Mouse (Mus musculus) Muller cell, postnatal 12 days (primary cell): ENCODE measurements at regions not wholly inside any gene's neighbourhood (a gene's known extent, or its start where the extent isn't known, plus 50 kb on each side); places are given as distances from the start of the nearest gene placed in this dataset.

Experiments
- DNase-seq: peaks from one replicate; pipeline ENCODE4 v3.0.0-alpha.2; 2015; ENCODE audit errors: inconsistent ontology term

DNA sequence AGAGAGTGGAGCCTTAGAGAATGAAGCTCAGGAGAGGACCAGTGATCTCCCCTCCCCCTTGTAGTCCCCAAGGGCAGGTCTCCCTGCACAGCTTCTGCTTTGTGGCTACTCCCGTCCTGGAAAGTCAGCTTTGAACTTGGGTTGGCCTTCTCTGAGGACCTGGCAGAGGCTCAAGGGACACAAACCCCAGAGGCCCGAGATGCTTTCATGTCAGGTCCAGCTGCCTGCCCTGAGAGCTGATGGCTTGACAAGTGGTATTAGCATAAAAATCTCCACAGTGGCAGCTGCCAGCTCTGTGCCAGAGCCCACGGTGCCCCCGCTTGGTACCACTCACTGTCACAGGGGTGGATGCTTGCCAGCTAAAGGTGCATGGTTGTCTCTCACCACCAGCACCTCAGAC, 173.8 kb upstream of the Gm4791 start:
- peak; percentile 41 for DNase-seq

DNA sequence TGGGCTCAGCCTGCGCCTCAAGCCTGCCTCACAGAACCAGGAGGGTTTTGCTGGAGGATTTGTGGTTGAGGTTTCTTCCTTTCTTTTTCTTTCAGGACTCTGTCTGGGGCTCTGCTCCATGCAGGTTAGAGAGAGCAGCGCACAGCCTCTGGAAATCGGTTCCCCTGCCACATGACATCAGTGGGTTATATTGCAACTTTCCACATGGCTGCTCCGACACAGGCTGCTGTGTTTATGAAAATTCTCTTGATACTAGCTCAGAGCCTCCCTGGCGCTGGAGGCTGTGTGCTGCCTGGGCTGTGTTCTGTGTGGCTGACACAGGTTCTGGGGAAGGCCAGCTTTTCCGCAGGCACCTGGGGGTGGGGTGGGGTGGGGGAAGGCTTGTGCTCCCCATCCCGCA, 178.7 kb upstream of the Gm4791 start:
- peak; percentile 16 for DNase-seq

DNA sequence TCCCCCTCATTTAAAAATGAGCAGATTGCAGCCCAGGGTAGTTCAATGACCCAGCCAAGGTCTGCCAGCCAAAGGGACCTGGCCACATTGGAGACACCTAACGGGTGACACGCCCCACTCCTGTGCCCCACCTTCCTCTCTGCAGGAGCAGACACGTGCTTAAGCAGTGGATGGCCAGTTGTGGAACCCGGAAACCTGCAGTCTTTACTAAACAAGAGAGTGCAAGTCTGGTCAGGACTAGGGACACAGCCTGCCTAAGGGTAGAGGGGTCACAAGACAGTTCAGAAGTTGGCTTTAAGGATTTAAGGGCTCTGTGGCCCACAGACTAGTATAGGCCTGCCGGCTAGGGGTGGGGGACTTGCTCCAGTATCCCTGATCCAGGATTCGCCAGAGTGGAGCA, 179.2 kb upstream of the Gm4791 start:
- DNase-seq: no peak

DNA sequence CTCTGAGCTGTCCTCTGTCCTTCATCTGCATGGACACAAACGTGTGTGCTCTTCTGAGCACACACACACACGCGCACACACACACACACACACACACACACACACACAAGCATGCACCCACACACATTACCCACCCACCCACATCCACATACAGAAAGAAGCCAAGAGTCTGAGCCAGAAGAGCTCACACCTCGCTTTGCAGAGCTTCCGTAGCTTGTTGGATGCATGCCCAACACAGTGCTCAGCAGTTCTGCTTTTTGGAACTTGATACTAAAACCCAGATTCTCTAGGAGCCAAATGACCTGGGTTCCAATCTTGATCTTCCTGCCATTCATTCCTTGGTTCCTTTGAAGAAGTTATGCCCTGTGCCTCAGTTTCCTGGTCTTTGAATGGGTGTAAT, 182.4 kb upstream of the Gm4791 start:
- DNase-seq: no peak

DNA sequence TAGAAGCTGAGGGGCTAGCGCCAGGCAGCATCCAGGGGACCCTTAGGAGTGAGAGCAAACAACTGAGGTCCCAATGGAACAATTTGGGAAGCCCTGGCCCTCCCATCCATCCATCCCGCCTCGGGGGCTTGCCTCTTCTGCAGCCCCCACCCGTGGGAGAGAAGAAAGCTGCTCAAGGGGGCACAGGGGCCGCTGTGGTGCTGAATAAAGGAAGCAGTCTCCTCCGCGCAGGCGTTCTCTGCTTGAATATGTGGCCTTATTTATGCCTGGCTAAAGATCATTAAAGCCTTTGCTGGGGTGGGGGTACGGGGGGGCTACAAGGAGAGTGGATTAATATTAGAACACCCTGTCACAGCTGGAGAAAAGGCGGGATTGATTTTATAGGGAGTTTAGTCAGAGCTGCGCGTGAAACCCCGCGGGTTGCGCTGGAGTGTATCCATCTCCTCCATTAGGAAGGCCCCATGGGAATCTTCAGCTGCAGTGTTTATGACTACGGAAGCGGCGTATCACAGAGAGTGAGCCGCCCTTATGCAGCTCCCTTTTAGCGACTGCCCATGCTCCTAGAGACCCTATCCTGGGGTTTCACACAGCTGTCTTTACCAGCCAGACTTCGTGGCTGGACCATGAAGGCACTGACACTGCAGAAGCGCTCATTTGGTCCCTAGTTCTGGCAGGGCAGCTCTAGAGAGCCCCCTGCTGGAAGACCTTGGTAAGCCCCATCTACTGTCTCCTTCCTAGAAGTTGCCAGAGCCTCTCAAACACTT, 183.9 kb upstream of the Gm4791 start:
- DNase-seq: peak; percentile 58

DNA sequence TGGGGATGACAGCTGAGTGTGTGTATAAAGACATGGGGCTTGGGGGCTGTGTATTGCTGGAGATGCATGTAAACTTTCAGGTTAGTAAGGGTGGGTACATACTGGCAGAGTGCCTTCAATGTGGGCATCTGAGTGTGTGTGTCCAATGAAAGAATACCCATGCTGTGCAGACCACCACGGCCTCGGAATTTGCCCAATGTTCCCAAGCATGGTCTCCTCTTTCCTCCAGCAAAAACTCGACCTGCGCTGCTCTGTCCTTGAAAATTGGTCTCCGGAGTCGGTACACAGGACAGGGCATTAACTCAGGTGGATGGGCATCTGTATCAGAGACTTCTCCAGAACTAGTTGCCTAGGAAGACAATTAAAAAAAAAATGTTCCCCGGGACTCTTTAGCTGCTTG, 188.3 kb upstream of the Gm4791 start:
- DNase-seq: no peak

DNA sequence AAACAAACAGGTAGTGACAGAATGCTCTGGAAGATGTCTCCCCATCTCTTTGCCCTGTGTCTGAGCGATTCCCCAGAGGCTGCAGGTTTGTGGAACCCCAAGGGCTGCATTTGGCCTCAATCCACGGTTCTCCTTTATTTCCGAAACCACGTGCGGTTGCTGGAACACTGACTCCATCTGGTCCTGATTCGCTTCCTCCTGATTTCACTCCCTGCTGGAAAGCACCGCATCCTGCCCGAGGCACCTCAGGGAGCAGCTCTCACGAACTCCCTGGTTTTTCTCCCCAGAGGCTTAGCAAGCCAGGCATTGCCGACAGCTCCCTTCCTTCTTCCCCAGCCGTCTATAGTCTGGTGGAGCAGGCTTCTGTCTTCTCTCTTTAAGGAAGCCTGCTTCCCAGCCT, 203.1 kb upstream of the Gm4791 start:
- DNase-seq: no peak

DNA sequence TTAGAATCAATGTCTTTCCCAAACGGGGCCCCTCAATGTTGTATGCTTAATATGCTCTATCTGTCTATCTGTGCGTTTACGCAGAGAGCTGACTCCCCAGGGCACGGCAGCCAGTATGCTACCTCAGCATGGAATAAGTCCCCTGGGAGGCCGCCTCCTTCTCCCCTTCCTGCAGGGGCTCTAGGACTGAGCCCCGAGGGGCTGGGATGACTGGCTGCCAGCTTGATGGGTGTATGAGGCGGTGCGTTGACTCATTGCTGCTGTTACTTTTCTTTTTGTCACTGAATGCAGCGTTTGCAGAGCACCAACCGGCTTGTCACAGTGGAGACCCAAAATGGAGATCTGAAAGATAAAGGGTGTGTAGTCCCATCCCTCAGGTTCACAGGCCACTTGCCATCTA, 209.5 kb upstream of the Gm4791 start:
- no peak for DNase-seq

DNA sequence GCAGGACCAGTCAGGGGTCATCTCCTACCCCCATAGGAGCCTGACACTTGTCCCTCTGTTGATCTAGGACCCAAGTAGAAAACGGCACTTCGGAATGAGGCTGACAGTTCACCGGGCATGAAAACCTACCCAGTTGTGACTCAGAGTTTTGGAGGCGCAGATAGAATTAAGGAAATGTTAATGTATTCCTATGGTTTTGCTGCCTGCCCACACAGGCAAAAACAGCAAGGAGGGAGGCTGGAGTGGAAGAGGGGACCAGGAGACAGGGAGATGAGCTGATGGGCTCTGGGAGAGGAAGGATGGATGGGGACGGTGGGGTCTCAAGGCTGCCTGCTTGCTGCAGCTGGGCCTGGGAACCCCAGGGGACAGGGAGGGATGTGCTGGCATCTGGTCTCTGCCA, 210.1 kb upstream of the Gm4791 start:
- no peak for DNase-seq

DNA sequence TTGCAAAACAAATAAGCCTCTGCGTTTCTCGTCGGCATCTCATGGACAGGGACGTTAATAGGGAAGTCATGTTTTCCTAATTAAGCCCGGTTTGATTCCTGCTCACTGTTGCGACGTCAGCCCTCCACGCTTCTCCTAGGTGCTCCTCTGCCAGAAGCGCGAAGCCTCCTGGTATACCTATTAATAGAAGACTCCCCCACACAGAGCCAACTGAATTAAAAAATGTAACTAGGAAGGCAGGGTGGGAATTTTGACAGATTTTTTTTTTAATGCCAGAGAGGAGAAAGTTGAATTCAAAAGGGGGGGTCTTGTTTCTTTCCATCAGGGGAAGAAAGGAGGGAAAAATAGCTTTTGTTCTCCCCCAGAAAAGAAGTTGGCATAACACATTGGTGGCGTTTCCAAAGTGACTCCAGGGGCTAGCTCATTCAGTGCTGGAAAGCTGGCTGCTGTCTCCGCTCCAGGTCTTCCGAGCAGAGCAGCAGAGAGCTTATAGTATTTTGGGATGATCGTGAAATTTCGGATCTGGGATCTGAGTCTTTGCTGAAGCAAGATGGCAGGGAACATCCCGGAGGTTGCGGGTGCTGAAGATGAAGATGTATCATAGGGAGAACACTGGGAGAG, 214.1 kb upstream of the Gm4791 start:
- no peak for DNase-seq

DNA sequence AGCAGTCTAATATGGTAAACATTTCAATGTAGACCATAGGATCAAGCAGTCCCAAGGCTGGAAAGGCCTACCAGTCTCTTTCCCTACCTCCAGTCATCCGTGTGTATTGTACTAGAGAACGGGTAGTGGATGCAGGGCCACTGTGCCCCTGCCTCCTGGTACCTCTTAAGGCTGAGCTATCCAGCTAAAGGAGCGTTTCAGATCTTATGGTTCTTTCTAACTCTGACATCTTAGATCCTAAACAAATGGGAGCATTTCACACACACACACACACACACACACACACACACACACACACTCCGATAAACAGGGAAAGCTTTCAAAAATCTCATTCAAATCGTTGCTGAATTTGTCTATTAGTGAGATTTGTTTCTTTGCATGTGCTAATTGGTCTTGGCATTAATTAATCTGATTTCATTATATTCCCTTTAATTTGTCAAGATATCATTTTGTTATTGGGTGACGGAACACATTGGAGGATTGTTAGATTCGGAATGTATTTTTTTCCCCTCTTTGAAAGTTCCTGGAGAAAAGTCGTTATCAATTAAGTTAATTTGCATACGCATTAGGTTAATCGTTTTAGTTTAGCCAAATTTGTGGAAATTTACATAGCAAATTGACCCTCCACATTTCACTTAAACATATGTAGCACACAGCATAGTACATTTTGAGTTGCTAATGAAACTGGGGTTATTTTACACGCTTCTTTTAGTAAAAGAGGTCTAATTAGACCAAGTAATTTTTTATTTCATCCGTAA, 214.8 kb upstream of the Gm4791 start:
- peak; percentile 6 for DNase-seq

DNA sequence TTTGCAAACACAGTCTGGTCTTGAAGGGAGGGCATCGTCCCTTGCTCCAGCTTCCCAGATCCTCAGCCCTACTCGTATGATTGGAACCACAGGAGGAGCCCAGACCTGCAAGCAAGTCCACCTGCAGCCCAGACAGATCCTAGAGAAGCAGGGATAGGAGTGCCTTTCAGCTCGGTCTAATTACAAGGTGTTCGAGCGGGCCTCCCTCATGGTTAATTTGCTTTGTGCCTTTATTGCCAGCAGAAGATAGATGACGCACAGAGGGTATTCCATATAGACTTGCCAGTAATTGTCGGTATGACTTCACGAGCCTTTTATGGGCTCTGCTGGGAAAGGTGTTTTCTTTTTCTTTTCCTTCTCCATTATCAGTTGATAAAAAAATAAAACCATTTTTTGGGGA, 216.9 kb upstream of the Gm4791 start:
- DNase-seq: no peak

DNA sequence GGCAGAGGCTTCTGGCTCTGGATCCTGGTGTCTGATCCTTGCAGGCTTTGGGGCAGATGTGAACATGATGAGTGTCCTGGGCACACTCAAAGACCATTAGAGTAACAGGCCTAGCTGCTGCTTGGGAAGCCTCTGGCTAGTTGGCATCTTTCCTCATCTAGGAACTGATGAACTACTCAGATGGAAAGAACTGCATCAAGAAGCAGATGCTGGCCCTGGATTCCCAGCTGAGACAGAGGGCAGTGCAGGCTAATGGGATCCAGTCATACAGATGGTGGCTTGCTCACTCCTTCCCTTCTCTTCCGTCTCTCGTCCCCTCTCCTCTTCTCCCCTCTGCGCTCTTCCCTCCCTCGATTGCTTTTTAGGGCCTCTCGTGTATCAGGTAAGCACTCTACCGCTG, 219.8 kb upstream of the Gm4791 start:
- no peak for DNase-seq

DNA sequence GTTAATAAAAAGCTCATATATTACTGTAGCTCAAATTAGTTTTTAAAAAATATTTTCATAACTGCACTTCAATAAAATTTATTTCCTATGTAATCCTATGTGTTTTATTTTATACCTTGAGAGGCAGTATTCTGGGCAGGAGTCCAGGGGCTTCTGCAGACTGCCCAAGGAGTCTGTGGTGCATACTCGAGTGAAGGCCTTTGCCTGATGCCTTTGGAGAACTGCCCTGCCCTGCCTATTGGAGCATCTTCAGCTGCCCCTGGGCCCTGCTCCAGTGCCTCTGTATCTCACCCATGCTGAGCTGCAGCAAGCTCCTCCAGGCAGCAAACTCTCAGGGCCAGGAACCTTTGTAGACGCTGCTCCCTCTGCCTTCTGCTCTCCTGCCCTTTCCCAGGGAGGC, 223.7 kb upstream of the Gm4791 start:
- no peak for DNase-seq

DNA sequence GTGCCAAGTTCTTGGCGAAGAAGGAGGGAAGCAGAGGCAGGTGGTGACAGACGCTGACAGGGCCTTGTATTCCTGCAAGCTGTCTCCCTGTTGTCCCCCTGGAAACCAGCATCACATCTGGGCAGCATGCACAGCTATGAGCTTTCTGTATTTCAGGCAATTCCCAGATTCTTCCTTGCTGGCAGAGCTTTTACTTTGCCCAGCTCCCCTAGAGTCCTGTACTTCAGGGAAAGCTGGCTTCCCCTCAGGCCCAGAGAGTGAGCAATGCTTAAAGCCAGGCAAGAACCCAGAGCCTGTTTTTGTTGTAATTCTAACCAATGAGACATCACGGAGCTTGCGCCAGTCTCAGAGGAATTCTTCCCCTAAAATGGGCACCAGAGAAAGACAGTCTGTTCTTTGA, 238.3 kb upstream of the Gm4791 start:
- no peak for DNase-seq

DNA sequence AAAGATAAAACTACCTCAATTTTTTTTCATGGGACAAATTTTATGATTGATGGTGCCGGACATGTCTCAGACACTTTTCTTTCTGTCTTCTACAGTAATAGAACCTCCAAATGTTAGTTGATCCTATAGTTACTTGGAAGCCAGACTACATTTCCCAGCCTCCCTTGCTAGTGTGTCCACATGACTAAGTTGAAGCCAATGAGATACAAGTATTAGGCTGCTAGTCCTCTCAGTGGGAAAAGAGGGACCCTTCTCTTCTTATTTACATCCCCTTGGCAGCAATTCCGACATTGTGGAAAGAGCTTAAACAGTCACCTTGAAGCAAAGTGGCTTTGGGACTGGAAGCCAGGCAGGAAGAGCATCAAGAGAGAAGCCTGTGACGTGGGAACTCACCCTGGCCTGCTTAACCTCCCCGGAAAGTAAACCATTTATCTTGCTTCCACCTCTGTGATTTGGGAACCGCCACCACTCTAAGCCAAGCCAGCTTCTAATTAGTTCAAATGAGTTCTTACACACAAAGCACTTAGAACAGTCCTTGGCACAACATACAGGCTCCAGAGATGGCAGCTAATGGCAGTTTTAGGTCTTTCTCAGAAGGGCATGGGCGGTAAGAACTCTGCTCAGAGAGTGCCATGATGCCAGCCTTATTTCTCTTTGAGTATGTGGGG, 241.4 kb upstream of the Gm4791 start:
- DNase-seq: peak; percentile 61

DNA sequence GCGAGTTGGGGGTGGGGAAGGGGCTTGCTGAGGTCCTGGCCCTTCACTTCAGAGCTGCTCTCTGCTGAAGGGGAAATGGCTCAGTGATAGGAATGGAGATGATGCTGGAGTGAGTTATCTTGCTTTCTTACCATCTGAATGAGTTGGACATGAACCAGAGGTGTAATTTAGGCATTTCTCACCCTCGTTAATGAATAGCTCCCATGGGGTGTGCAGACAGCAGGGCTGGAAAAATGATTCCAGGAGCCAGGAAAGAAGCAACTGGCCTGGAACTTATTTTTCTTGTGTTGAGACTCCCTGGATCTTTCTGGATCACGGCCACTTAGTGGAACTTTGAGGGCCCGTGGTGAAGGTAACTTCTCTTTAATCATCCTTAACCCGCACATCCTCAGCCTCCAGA, 246.6 kb upstream of the Gm4791 start:
- DNase-seq: peak; percentile 29

DNA sequence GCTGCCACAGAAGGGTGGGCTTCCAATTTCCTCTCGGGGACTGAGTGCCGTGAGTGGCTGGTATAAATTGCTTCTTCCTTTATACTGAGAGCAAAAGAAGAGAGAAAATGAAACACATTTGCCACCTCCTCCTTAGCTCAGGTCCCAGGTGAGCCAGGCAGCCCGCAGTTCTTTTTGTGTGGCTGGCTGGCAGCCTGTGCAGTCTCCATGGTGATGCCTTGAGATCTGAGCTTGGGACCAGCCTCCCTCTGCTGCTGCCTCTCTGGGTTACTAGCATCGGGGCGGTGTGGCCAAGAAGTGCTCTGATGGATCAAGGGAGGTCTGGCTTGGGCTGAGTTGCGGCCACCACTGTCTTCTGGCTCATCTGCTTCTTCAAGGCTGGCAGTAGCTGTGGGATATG, 249.1 kb upstream of the Gm4791 start:
- DNase-seq: no peak

DNA sequence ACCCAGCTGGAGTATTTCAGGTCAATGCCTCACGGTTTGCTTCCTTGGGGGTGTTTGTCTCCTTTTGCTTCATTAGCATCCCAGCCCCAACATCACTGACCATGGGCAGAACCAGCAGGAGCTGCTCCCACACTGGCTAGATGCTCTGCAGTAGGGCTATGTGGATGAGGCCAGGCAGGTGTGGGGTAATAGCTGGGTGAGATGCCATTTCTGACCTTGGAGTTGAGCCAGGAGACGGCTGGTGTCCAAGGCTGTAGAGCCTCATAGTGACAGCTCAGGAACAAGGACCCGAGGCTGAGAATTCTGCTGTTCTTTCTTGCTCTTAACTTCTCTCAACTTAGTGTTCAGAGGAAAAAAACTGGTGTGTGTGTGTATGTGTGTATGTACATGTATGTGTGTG, 252.3 kb upstream of the Gm4791 start:
- DNase-seq: no peak

DNA sequence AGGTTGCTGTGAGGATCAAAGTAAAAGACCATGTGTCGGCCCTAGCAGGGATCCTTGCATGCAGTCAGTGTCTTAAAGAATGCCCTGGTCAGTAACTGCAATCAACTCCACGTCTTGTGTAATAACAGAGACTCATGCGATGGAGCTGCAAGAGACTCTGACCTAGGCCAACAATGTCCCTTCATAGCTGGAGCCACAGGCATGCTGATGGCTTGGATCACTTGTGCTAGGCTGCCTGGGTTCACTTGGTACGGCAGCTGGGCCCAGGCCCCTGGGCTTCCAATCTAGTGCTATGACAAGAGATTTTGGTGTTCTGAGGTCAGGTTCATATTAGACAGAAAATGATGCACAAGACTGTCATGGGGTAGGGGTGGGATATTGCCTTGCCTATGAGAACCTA, 258.0 kb upstream of the Gm4791 start:
- DNase-seq: no peak

DNA sequence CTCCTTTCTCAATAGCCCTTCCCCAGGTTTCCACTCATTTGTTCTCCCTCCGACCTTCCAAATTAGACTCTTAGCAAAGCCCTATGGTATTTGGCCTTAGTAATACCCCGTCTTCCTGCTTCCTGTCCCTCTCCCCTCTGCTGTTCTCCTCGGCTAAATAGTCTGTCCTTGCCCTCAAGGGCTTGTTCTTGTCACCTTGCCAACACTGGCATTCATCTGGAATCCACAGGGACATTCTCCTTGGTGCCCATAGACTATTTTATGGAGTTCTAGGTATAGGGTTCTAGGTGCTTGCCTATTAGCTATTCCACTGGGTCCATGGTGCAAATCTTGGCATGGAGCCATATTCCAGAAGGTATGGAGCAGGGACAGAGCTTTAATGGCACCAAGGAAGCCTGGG, 259.2 kb upstream of the Gm4791 start:
- DNase-seq: no peak

DNA sequence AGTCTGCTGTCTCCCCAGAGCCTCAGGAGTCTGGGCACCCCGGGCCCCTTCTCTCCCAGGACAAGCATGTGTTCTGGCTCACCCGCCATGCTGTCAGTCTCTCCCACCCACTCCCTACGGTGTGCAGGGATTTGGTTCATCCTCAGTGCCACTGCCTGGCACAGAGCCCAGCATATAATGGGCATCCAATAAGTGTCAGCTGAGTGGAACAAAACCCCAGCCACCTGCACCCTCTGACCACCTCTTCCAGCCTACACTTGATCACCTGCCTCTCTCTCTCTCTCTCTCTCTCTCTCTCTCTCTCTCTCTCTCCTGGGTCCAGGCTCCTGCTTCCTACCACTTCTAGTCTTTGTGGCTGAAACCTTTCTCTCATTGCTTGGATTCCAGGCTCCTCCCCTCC, 259.9 kb upstream of the Gm4791 start:
- DNase-seq: peak; percentile 56

DNA sequence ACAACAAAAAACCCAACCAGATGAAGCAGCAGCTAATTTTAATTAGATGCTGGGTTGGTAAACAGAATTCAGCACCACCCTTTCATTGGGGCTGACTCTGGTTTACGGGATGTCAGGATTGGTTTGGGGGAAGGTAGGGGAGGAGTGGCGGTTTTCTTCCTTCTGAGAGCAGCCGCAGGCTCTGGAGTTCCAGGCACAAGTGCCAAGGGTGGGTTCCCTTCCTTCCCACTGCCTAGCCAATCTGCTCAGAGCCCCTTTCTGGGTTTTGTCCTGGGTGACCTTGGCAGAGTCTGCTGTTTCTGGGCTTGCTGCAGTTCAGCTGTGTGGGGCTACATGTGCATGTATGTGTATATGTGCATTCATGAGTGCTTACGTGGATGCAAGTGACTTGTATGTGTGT, 260.5 kb upstream of the Gm4791 start:
- DNase-seq: no peak
